Mouse (Mus musculus): ENCODE data around the gene Hist1h2bh. TPM values are rescaled to one million over a fixed set of nuclear protein-coding genes. Genes with fewer than 3 reads are reported as not detected.
"Not testable (repeated sequence)": the region's sequence is repeated elsewhere in the genome, so short reads cannot be mapped to it uniquely, and the experiment has no call there.

Gene Hist1h2bh
- polyA plus RNA-seq, 1 experiment from 2014 or later, result 0.37 TPM

GRCm38 (mm10) chr13:23554925-23555838, 12.0 kb upstream of the Hist1h2bh start:
- Histone ChIP-seq H3K4me2 (replicated peaks) (peak overlapping the region; percentile 99), H3K4me3 (peak overlapping the region; percentile 57), H3K9ac (replicated peaks) (peak overlapping the region; percentile 78), H3K9me3 (no peaks in the 10 kb centered on the region), H3K36me3 (no peaks in the 10 kb centered on the region), H3K4me1 (peaks cover 37% of the 10 kb centered on the region), H3K27ac (replicated peaks) (peak overlapping the region; percentile 97), H3K27me3 (no peaks in the 10 kb centered on the region)
- under 1% methylated on average over 54 of the region's 54 CpGs for WGBS
- ATAC-seq (replicated peaks), result peak; percentile 87

- Histone ChIP-seq H3K27ac (replicated peaks) (peak overlapping the region; percentile 97), H3K4me3 (peak overlapping the region; percentile 57), H3K36me3 (no peaks in the 10 kb centered on the region), H3K4me2 (replicated peaks) (peak overlapping the region; percentile 99), H3K4me1 (peaks cover 37% of the 10 kb centered on the region), H3K9ac (replicated peaks) (peak overlapping the region; percentile 78), H3K27me3 (no peaks in the 10 kb centered on the region), H3K9me3 (no peaks in the 10 kb centered on the region)
- WGBS, result 22% methylated on average over 9 of the region's 9 CpGs
- ATAC-seq (replicated peaks), result no peak
Observed at GRCm38 (mm10) chr13:23554393-23554792, 11.2 kb upstream of the Hist1h2bh start.

GRCm38 (mm10) chr13:23552962-23553361, 9.8 kb upstream of the Hist1h2bh start, which contains the start of gene Hist1h1d:
Hist1h1d (plus strand) TSS chr13:23553262.
- no peaks in the 10 kb centered on the region for H3K36me3 ChIP-seq
- H3K4me3 ChIP-seq, result 0 out of 2 replicates have a peak within 1 kb of the TSS, but pooled peaks have one; percentile 57
- peak within 1 kb of the TSS; percentile 97 for H3K27ac ChIP-seq (replicated peaks)
- peak within 1 kb of the TSS; percentile 99 for H3K4me2 ChIP-seq (replicated peaks)
- H3K9me3 ChIP-seq, result no peaks in the 10 kb centered on the region
- H3K9ac ChIP-seq (replicated peaks), result peak within 1 kb of the TSS; percentile 78; the same call in 1 of the 2 replicates
- H3K27me3 ChIP-seq, result no peaks in the 10 kb centered on the region
- peaks cover 37% of the 10 kb centered on the region for H3K4me1 ChIP-seq
- ATAC-seq (replicated peaks), result no peak

GRCm38 (mm10) chr13:23551931-23552914, 9.0 kb upstream of the Hist1h2bh start:
- peak overlapping the region; percentile 63 for H3K4me2 ChIP-seq (replicated peaks)
- no peaks in the 10 kb centered on the region for H3K36me3 ChIP-seq
- peak overlapping the region; percentile 58; the same call in 1 of the 2 replicates for H3K9ac ChIP-seq (replicated peaks)
- 42% methylated on average over 8 of the region's 8 CpGs for WGBS
- peaks cover 37% of the 10 kb centered on the region for H3K4me1 ChIP-seq
- H3K4me3 ChIP-seq, result peak overlapping the region; percentile 51
- ATAC-seq (replicated peaks), result no peak
- H3K27ac ChIP-seq (replicated peaks), result peak overlapping the region; percentile 93
- H3K27me3 ChIP-seq, result no peaks in the 10 kb centered on the region
- no peaks in the 10 kb centered on the region for H3K9me3 ChIP-seq

- peaks cover 31% of the 10 kb centered on the region for H3K4me1 ChIP-seq
- 0% methylated on average over 47 of the region's 47 CpGs for WGBS
- ATAC-seq (replicated peaks), result peak; percentile 85
Observed at GRCm38 (mm10) chr13:23551146-23551834, 8.1 kb upstream of the Hist1h2bh start, which contains the start of gene Hist1h4f. Hist1h4f (minus strand) TSS chr13:23551648.

GRCm38 (mm10) chr13:23550761-23551145, 7.6 kb upstream of the Hist1h2bh start:
- peak overlapping the region; percentile 63 for H3K4me2 ChIP-seq (replicated peaks)
- peak overlapping the region; percentile 93 for H3K27ac ChIP-seq (replicated peaks)
- H3K36me3 ChIP-seq, result no peaks in the 10 kb centered on the region
- ATAC-seq (replicated peaks), result no peak
- H3K9ac ChIP-seq (replicated peaks), result peak overlapping the region; percentile 58
- H3K27me3 ChIP-seq, result no peaks in the 10 kb centered on the region
- 7% methylated on average over 3 of the region's 3 CpGs for WGBS
- no peaks in the 10 kb centered on the region for H3K9me3 ChIP-seq
- H3K4me3 ChIP-seq, result peak overlapping the region; percentile 51
- H3K4me1 ChIP-seq, result peaks cover 30% of the 10 kb centered on the region

More at GRCm38 (mm10) chr13:23551146-23551834, 8.1 kb upstream of the Hist1h2bh start, which contains the start of gene Hist1h4f:
- H3K27me3 ChIP-seq, H3K36me3 ChIP-seq, H3K9me3 ChIP-seq: not testable (repeated sequence)
- Histone ChIP-seq H3K4me2 (replicated peaks) (peak within 1 kb of the TSS; percentile 63), H3K4me3 (peak within 1 kb of the TSS; percentile 51), H3K9ac (replicated peaks) (peak within 1 kb of the TSS; percentile 58), H3K27ac (replicated peaks) (peak within 1 kb of the TSS; percentile 93)

- 78% methylated on average over 5 of the region's 5 CpGs for WGBS
Observed at GRCm38 (mm10) chr13:23546694-23547093, 3.5 kb upstream of the Hist1h2bh start.

GRCm38 (mm10) chr13:23544787-23545120, 1.6 kb upstream of the Hist1h2bh start:
- Histone ChIP-seq H3K27ac (replicated peaks) (peak overlapping the region; percentile 97), H3K4me3 (peak overlapping the region; percentile 55), H3K9ac (replicated peaks) (peak overlapping the region; percentile 65; the same call in 1 of the 2 replicates), H3K4me2 (replicated peaks) (peak overlapping the region; percentile 42)
- H3K36me3 ChIP-seq; H3K27me3 ChIP-seq; H3K4me1 ChIP-seq; ATAC-seq (replicated peaks); H3K9me3 ChIP-seq: not testable (repeated sequence)
- WGBS, result 0% methylated on average over 13 of the region's 14 CpGs

More at GRCm38 (mm10) chr13:23546694-23547093, 3.5 kb upstream of the Hist1h2bh start:
- Histone ChIP-seq H3K9me3 (no peaks in the 10 kb centered on the region), H3K4me3 (no peak overlapping the region), H3K36me3 (no peaks in the 10 kb centered on the region), H3K9ac (replicated peaks) (no peak overlapping the region), H3K27me3 (no peaks in the 10 kb centered on the region), H3K4me1 (peaks cover 18% of the 10 kb centered on the region), H3K4me2 (replicated peaks) (no peak overlapping the region), H3K27ac (replicated peaks) (no peak overlapping the region)
- no peak for ATAC-seq (replicated peaks)

- Histone ChIP-seq H3K9ac (replicated peaks) (peak within 1 kb of the TSS; percentile 65), H3K4me1 (peaks cover 8% of the 10 kb centered on the region; the same call in 1 of the 2 replicates), H3K27ac (replicated peaks) (peak within 1 kb of the TSS; percentile 97), H3K27me3 (no peaks in the 10 kb centered on the region), H3K36me3 (no peaks in the 10 kb centered on the region), H3K4me3 (peak within 1 kb of the TSS; percentile 55), H3K9me3 (no peaks in the 10 kb centered on the region), H3K4me2 (replicated peaks) (peak within 1 kb of the TSS; percentile 83)
- under 1% methylated on average over 34 of the region's 45 CpGs for WGBS
- ATAC-seq (replicated peaks), result peak; percentile 97
Observed at GRCm38 (mm10) chr13:23543965-23544786, 984 bp upstream of the Hist1h2bh start, which contains the start of gene Hist1h3f. Hist1h3f (plus strand) TSS chr13:23544052.

GRCm38 (mm10) chr13:23542225-23542980, 789 bp downstream of the Hist1h2bh start:
- H3K9me3 ChIP-seq; H3K27me3 ChIP-seq; H3K36me3 ChIP-seq; ATAC-seq (replicated peaks): not testable (repeated sequence)
- 8% methylated on average over 3 of the region's 3 CpGs for WGBS
- H3K27ac ChIP-seq (replicated peaks), result peak overlapping the region; percentile 86
- peaks cover 11% of the 10 kb centered on the region; the same call in 1 of the 2 replicates for H3K4me1 ChIP-seq
- peak overlapping the region; percentile 52 for H3K9ac ChIP-seq (replicated peaks)
- peak overlapping the region; percentile 50 for H3K4me3 ChIP-seq
- peak overlapping the region; percentile 83 for H3K4me2 ChIP-seq (replicated peaks)

All from forebrain, embryonic 15.5 days (tissue).